Mouse (Mus musculus): ENCODE measurements around the gene Klhdc1. TPM values are rescaled to one million over a fixed set of nuclear protein-coding genes. Genes with fewer than 3 reads are reported as not detected.

Gene Klhdc1
- polyA plus RNA-seq, 1 experiment, result not detected

DNA sequence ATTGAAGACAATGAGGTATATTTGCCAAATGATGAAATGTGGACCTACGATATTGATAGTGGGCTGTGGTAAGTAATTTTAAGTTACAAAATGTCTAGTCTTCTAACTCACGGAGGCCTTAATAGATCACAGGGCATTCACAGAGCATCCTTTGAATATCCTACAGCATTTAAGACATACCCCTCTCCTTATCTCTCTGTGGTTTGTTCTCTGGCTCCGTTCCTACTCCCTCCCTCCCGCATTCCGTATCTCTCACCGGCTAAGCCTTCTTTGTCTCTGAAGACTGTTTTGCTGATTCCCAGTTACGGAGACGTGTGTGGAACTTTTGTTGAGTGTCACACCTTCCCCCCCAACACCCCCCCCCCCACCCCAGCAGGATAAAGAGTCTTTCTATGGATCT is 9.8 kb downstream of the Klhdc1 start:
- Histone ChIP-seq H3K27ac (ENCODE audit: insufficient read depth, low read depth, low read length) (no peak overlapping the region), H3K4me1 (ENCODE audit: control insufficient read depth, insufficient read depth, low read length) (no peaks in the 10 kb centered on the region), H3K4me3 (ENCODE audit: insufficient read depth, low read depth, low read length) (no peak overlapping the region)
- TF ChIP-seq CTCF (IDR thresholded peaks at IDR 0.05; ENCODE audit: insufficient read depth, low read depth, low read length) (no peak), POLR2A (IDR thresholded peaks at IDR 0.05; ENCODE audit: insufficient read depth, low read depth, low read length) (no peak)
- 73% methylated on average over 8 of the region's 8 CpGs for WGBS

DNA sequence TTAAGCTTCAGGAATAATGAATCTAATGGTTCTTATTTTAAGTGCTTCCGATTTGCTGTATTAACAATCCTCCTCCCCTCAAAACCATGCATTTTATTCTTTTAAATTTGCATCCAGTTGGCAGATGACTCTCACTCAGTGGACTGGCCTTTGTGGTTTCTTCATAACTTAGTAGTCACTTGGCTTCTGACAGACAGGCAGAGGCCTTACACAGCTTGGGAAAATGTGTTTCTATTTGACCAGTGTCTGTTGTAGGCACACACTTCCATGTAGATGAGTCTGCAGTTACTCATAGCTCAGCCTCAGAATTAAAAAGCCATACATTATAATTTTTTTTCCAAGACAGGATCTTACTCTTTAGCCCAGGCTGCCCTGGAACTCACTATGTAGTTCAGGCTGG is 12.8 kb downstream of the Klhdc1 start:
- TF ChIP-seq CTCF (IDR thresholded peaks at IDR 0.05; ENCODE audit: insufficient read depth, low read depth, low read length) (no peak), POLR2A (IDR thresholded peaks at IDR 0.05; ENCODE audit: insufficient read depth, low read depth, low read length) (no peak)

DNA sequence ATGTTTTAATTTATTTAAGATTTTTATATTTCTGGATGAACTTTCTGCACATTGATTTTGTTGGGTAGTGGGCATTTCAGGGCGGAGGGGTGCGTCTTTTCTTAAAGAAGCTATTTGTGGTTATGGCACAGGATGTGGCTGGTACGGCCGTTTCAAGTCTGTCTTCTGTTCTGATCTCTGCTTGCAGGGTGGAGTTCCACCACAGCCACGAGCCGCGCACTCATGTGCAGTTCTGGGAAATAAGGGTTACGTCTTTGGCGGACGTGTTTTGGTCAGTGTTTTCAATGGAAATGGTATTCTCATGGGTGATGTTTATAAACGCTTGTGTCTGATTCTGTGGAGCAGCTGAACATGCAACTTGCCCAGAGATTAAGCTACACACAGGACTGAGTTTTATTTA is 16.9 kb downstream of the Klhdc1 start:
- no peak overlapping the region for H3K4me3 ChIP-seq (ENCODE audit: insufficient read depth, low read depth, low read length)
- TF ChIP-seq POLR2A (IDR thresholded peaks at IDR 0.05; ENCODE audit: insufficient read depth, low read depth, low read length) (no peak), CTCF (IDR thresholded peaks at IDR 0.05; ENCODE audit: insufficient read depth, low read depth, low read length) (no peak)
- H3K4me1 ChIP-seq (ENCODE audit: control insufficient read depth, insufficient read depth, low read length), result no peaks in the 10 kb centered on the region
- 86% methylated on average over 11 of the region's 11 CpGs for WGBS
- H3K27ac ChIP-seq (ENCODE audit: insufficient read depth, low read depth, low read length), result no peak overlapping the region

More for the DNA sequence above, 12.8 kb downstream of the Klhdc1 start:
- no peak overlapping the region for H3K27ac ChIP-seq (ENCODE audit: insufficient read depth, low read depth, low read length)
- no peaks in the 10 kb centered on the region for H3K4me1 ChIP-seq (ENCODE audit: control insufficient read depth, insufficient read depth, low read length)
- WGBS, result 80% methylated on average over 1 of the region's 1 CpGs
- H3K4me3 ChIP-seq (ENCODE audit: insufficient read depth, low read depth, low read length), result no peak overlapping the region

DNA sequence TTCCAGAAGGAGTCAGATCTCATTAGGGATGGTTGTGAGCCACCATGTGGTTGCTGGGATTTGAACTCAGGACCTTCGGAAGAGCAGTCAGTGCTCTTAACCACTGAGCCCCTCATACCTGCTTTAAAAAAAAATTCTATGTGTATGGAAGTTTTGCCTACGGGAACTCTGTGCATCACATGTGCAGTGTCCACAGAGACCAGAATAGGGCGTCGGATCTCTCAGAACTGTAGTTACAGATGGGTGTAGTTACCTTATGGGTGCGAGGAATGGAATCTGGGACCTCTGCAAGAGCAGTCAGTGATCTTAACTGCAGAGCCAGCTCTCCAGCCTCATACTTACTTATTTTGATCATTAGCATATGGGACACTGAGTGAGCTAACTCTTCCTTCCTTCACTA is 21.3 kb downstream of the Klhdc1 start:
- WGBS, result 93% methylated on average over 5 of the region's 5 CpGs
- no peak overlapping the region for H3K27ac ChIP-seq (ENCODE audit: insufficient read depth, low read depth, low read length)
- H3K4me3 ChIP-seq (ENCODE audit: insufficient read depth, low read depth, low read length), result no peak overlapping the region
- no peaks in the 10 kb centered on the region for H3K4me1 ChIP-seq (ENCODE audit: control insufficient read depth, insufficient read depth, low read length)
- no peak for TF ChIP-seq POLR2A (IDR thresholded peaks at IDR 0.05; ENCODE audit: insufficient read depth, low read depth, low read length)
- no peak for TF ChIP-seq CTCF (IDR thresholded peaks at IDR 0.05; ENCODE audit: insufficient read depth, low read depth, low read length)

DNA sequence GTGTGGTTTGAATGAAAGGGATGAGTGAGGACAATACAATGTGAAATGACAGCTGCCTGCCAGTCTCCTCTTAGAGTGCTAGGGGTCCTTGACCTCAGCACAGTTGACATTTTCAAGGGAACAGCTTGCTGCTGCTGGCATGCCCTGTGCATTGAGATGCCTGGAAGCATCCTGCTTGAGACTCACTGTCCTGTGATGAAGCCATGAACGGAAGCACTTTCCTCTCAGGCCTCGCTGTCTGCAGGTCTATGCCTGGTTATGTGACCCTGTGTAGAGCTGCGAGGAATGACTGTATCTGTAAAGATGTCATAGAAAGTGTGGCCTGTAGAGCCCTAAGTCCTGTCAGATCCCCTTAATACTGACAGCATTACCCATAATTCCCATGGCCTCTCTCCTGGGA is 24.1 kb downstream of the Klhdc1 start:
- TF ChIP-seq POLR2A (IDR thresholded peaks at IDR 0.05; ENCODE audit: insufficient read depth, low read depth, low read length) (no peak), CTCF (IDR thresholded peaks at IDR 0.05; ENCODE audit: insufficient read depth, low read depth, low read length) (no peak)
- H3K4me1 ChIP-seq (ENCODE audit: control insufficient read depth, insufficient read depth, low read length), result 0 out of 2 replicates have a peak, but pooled peaks cover 4% of the 10 kb centered on the region
- 90% methylated on average over 3 of the region's 3 CpGs for WGBS
- no peak overlapping the region for H3K4me3 ChIP-seq (ENCODE audit: insufficient read depth, low read depth, low read length)
- no peak overlapping the region for H3K27ac ChIP-seq (ENCODE audit: insufficient read depth, low read depth, low read length)

DNA sequence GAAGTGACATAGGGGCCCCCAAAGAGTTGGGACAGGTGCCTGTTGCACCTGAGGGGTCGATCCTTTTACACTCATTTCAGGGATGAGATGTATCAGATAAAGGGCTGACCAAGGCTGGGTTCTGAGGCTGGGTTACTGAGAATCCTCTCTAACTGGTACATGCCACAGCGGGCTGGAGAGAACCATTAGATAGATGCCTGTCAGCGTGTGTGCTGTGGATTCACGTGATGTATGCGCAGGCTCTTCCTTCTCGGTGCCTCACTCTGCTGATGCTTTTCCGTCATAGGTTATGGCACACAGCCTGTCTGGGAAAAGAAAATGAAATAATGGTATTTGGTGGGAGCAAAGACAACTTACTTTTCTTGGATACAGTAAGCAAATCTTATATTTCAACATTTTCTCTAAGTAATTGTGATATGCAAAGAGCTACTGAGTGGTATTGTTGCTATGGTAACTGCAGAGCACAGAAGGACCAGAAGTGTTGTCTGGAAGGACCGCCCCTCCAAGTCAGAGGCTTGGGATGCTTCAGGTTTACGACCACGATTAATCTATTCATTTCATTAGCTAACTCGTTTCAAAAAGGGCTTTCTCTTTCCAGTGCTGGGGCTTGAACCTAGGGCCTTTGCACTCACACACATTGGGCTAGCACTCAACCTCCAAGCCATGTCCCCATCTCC is 27.1 kb downstream of the Klhdc1 start:
- H3K4me1 ChIP-seq (ENCODE audit: control insufficient read depth, insufficient read depth, low read length), result 0 out of 2 replicates have a peak, but pooled peaks cover 4% of the 10 kb centered on the region
- H3K4me3 ChIP-seq (ENCODE audit: insufficient read depth, low read depth, low read length), result no peak overlapping the region
- no peak overlapping the region for H3K27ac ChIP-seq (ENCODE audit: insufficient read depth, low read depth, low read length)
- no peak for TF ChIP-seq POLR2A (IDR thresholded peaks at IDR 0.05; ENCODE audit: insufficient read depth, low read depth, low read length)
- no peak for TF ChIP-seq CTCF (IDR thresholded peaks at IDR 0.05; ENCODE audit: insufficient read depth, low read depth, low read length)
- WGBS, result 60% methylated on average over 11 of the region's 11 CpGs

DNA sequence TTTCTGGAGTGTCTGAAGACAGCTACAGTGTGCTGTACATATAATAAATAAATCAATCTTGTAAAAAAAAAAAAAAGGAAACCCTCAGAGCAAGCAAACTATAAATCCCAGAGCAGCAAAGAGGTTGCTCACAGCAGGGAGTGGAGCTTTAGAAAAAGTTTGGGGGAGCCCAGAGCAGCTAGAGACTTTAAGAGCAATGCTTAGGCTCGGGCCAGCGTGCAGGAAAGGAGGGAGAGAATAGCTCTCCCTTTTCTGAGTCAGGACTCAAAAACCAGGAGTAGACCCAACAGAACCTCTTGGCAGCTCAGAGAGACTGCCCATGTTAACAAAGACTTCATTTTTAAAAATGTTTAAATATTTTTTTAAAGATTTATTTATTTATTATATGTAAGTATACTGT is 28.0 kb downstream of the Klhdc1 start:
- Histone ChIP-seq H3K27ac (ENCODE audit: insufficient read depth, low read depth, low read length) (no peak overlapping the region), H3K4me1 (ENCODE audit: control insufficient read depth, insufficient read depth, low read length) (0 out of 2 replicates have a peak, but pooled peaks cover 4% of the 10 kb centered on the region), H3K4me3 (ENCODE audit: insufficient read depth, low read depth, low read length) (no peak overlapping the region)
- WGBS, result 82% methylated on average over 2 of the region's 2 CpGs
- TF ChIP-seq POLR2A (IDR thresholded peaks at IDR 0.05; ENCODE audit: insufficient read depth, low read depth, low read length) (no peak), CTCF (IDR thresholded peaks at IDR 0.05; ENCODE audit: insufficient read depth, low read depth, low read length) (no peak)

DNA sequence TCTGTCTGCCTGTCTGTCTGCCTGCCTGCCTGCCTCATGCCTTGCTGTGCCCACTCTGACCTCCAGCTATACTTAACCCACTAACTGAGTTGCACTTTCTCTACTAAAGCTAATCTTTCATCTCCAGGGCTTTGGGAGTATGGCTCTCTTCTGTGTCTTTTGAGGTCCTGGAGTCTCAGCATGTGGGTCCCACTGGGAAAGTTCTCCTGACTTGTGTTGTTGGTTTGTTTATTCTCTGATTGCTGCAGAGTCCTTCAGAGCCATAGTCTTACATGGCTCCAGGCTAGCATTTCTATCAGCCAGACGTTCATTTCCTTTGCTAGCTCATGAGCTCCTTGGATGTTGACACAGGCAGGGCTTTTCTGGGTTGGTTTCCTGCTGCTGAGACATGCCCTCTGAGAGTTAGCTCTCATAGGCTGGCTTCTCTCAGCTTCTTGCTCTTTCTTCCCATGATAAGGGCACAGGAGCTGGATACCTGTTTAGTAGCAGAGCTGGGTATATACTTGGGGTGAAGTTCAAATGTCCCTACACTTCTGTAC is 39.0 kb downstream of the Klhdc1 start:
- Histone ChIP-seq H3K27ac (ENCODE audit: insufficient read depth, low read depth, low read length) (no peak overlapping the region), H3K4me1 (ENCODE audit: control insufficient read depth, insufficient read depth, low read length) (no peaks in the 10 kb centered on the region)
- 45% methylated on average over 1 of the region's 1 CpGs for WGBS

DNA sequence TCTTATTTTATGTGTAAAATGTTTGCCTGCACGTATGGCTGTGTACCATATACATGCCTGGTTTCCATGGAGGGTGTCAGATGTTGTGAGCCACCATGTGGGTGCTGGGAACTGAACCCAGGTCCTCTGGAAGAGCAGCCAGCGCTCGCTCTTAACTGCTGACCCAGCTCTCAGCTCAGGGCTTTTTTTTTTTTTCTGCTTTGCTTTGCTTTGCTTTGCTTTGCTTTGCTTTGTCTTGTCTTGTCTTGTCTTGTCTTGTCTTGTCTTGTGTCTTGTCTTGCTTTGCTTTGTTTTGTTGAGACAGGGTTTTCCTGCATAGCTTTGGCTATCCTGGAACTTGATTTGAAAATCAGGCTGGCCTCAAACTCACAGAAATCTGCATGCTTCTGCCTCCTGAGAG is 39.9 kb downstream of the Klhdc1 start:
- no peaks in the 10 kb centered on the region for H3K4me1 ChIP-seq (ENCODE audit: control insufficient read depth, insufficient read depth, low read length)
- no peak for TF ChIP-seq POLR2A (IDR thresholded peaks at IDR 0.05; ENCODE audit: insufficient read depth, low read depth, low read length)
- no peak for TF ChIP-seq CTCF (IDR thresholded peaks at IDR 0.05; ENCODE audit: insufficient read depth, low read depth, low read length)
- 96% methylated on average over 3 of the region's 3 CpGs for WGBS
- H3K27ac ChIP-seq (ENCODE audit: insufficient read depth, low read depth, low read length), result no peak overlapping the region
- no peak overlapping the region for H3K4me3 ChIP-seq (ENCODE audit: insufficient read depth, low read depth, low read length)

More for the DNA sequence above, 39.0 kb downstream of the Klhdc1 start:
- no peak for TF ChIP-seq POLR2A (IDR thresholded peaks at IDR 0.05; ENCODE audit: insufficient read depth, low read depth, low read length)
- no peak for TF ChIP-seq CTCF (IDR thresholded peaks at IDR 0.05; ENCODE audit: insufficient read depth, low read depth, low read length)
- H3K4me3 ChIP-seq (ENCODE audit: insufficient read depth, low read depth, low read length), result no peak overlapping the region

Measured in olfactory bulb, adult 2 months (tissue).